Mouse (Mus musculus) CH12.LX (cell line): ENCODE measurements at regions not wholly inside any gene's neighbourhood (a gene's known extent, or its start where the extent isn't known, plus 50 kb on each side); places are given as distances from the start of the nearest gene placed in this dataset.

ENCODE experiments used
- DNase-seq: peaks from one replicate; pipeline ENCODE4 v3.0.0-alpha.2; 2013; ENCODE audit errors: extremely low read depth
- H3K27ac ChIP-seq: 2 replicates; pipeline ENCODE4 v1.5.1; 2012; ENCODE audit warnings: low read depth, mild to moderate bottlenecking, control low read depth, moderate library complexity; ENCODE audit not compliant: insufficient read depth
- H3K27me3 ChIP-seq: replicated peaks from 2 replicates; pipeline ENCODE3; 2012; ENCODE audit warnings: inconsistent platforms
- H3K36me3 ChIP-seq, 2 experiments: replicated peaks in 1 of 2; 2 replicates each; pipeline versions ENCODE3 to v1.6.1; 2012; ENCODE audit warnings: inconsistent platforms in 1 of 2, low read length in 1 of 2, mild to moderate bottlenecking in 1 of 2, mixed read lengths in 1 of 2, moderate library complexity in 1 of 2; ENCODE audit not compliant: control insufficient read depth in 1 of 2, insufficient read depth in 1 of 2
- H3K4me1 ChIP-seq, 2 experiments: 2 replicates each; pipeline ENCODE4 v1.6.1; 2012; ENCODE audit warnings: inconsistent platforms in 1 of 2, moderate library complexity in 1 of 2; ENCODE audit not compliant: insufficient read depth in 2 of 2, control insufficient read depth in 1 of 2
- H3K4me2 ChIP-seq: 2 replicates; pipeline ENCODE4 v1.6.1; 2012; ENCODE audit warnings: low read depth, mild to moderate bottlenecking, control low read depth; ENCODE audit not compliant: poor library complexity, insufficient read depth, severe bottlenecking
- H3K4me3 ChIP-seq, 3 experiments: fragments of 150-350 bp in 1 of 3; sonication (generic) in 1 of 3; replicated peaks in 1 of 3; 2 replicates each; pipeline versions ENCODE3 to v1.5.1; 2011 to 2012; ENCODE audit warnings: low read depth in 2 of 3, low read length in 2 of 3, mild to moderate bottlenecking in 2 of 3, moderate library complexity in 2 of 3, control low read depth in 1 of 3, improper control_type of control experiment in 1 of 3, inconsistent platforms in 1 of 3, mixed read lengths in 1 of 3; ENCODE audit not compliant: poor library complexity in 1 of 3
- H3K79me2 ChIP-seq: replicated peaks from 2 replicates; pipeline ENCODE4 v1.6.1; 2012; ENCODE audit warnings: mild to moderate bottlenecking, moderate library complexity; ENCODE audit not compliant: control insufficient read depth, poor library complexity, insufficient read depth, severe bottlenecking; ENCODE audit errors: extremely low read depth
- H3K9ac ChIP-seq: 2 replicates; pipeline ENCODE4 v1.6.1; 2012; ENCODE audit warnings: low read depth, mild to moderate bottlenecking, control low read depth, moderate library complexity; ENCODE audit not compliant: insufficient read depth
- H3K9me3 ChIP-seq: replicated peaks from 2 replicates; pipeline ENCODE3; 2012; ENCODE audit warnings: low read length, inconsistent platforms, mixed read lengths
- CHD2 ChIP-seq: IDR thresholded peaks from 2 replicates; pipeline ENCODE4 v1.6.1; 2011; ENCODE audit warnings: low read length, improper control_type of control experiment
- E2F4 ChIP-seq: IDR thresholded peaks from 2 replicates; pipeline ENCODE4 v1.6.1; 2011; ENCODE audit warnings: low read depth, low read length, improper control_type of control experiment; ENCODE audit not compliant: insufficient replicate concordance
- EP300 ChIP-seq: IDR thresholded peaks from 2 replicates; pipeline ENCODE4 v1.6.1; 2011; ENCODE audit warnings: low read length, improper control_type of control experiment
- ETS1 ChIP-seq: conservative IDR thresholded peaks from 2 replicates; pipeline ENCODE4 v1.6.1; 2012; ENCODE audit warnings: low read depth, mild to moderate bottlenecking, inconsistent platforms, low read length, improper control_type of control experiment, moderate library complexity
- GABPA ChIP-seq: IDR thresholded peaks from 2 replicates; pipeline ENCODE4 v1.6.1; 2012; ENCODE audit warnings: low read depth, low read length, improper control_type of control experiment, inconsistent platforms; ENCODE audit not compliant: insufficient replicate concordance
- HCFC1 ChIP-seq: IDR thresholded peaks from 2 replicates; pipeline ENCODE4 v1.6.1; 2012; ENCODE audit warnings: low read depth, mild to moderate bottlenecking, inconsistent platforms, low read length, improper control_type of control experiment
- JUN ChIP-seq: IDR thresholded peaks from 2 replicates; pipeline ENCODE4 v1.6.1; 2011; ENCODE audit warnings: low read depth, mild to moderate bottlenecking, low read length, improper control_type of control experiment, moderate library complexity; ENCODE audit not compliant: insufficient read depth
- JUND ChIP-seq: conservative IDR thresholded peaks from 2 replicates; pipeline ENCODE4 v1.6.1; 2011; ENCODE audit warnings: low read depth, low read length, improper control_type of control experiment
- KAT2A ChIP-seq: IDR thresholded peaks from 2 replicates; pipeline ENCODE4 v1.6.1; 2012; ENCODE audit warnings: low read length, improper control_type of control experiment, inconsistent platforms; ENCODE audit not compliant: insufficient replicate concordance
- MEF2A ChIP-seq: IDR thresholded peaks from 2 replicates; pipeline ENCODE4 v1.6.1; 2014; ENCODE audit warnings: low read depth, mild to moderate bottlenecking, inconsistent platforms, low read length, improper control_type of control experiment, borderline replicate concordance
- MYC ChIP-seq: IDR thresholded peaks from 2 replicates; pipeline ENCODE4 v1.6.1; 2011; ENCODE audit warnings: low read depth, mild to moderate bottlenecking, improper control_type of control experiment, low read length
- NELFE ChIP-seq: IDR thresholded peaks from 2 replicates; pipeline ENCODE4 v1.6.1; 2011; ENCODE audit warnings: low read depth, low read length, improper control_type of control experiment
- NRF1 ChIP-seq: IDR thresholded peaks from 2 replicates; pipeline ENCODE4 v1.6.1; 2014; ENCODE audit warnings: low read depth, mild to moderate bottlenecking, inconsistent platforms, low read length, improper control_type of control experiment, moderate library complexity
- RAD21 ChIP-seq: IDR thresholded peaks from 2 replicates; pipeline ENCODE4 v1.6.1; 2011; ENCODE audit warnings: low read depth, mild to moderate bottlenecking, low read length, improper control_type of control experiment, moderate library complexity
- TBP ChIP-seq: conservative IDR thresholded peaks from 2 replicates; pipeline ENCODE4 v1.6.1; 2011; ENCODE audit warnings: low read depth, low read length, improper control_type of control experiment
- USF1 ChIP-seq: IDR thresholded peaks from 2 replicates; pipeline ENCODE4 v1.6.1; 2014; ENCODE audit warnings: low read depth, mild to moderate bottlenecking, inconsistent platforms, low read length, improper control_type of control experiment
- ZC3H11A ChIP-seq: IDR thresholded peaks from 2 replicates; pipeline ENCODE4 v1.6.1; 2012; ENCODE audit warnings: low read depth, mild to moderate bottlenecking, inconsistent platforms, low read length, improper control_type of control experiment
- ZKSCAN1 ChIP-seq: IDR thresholded peaks from 2 replicates; pipeline ENCODE4 v1.6.1; 2012; ENCODE audit warnings: low read depth, inconsistent platforms, low read length, improper control_type of control experiment, borderline replicate concordance
- ZMIZ1 ChIP-seq: IDR thresholded peaks from 2 replicates; pipeline ENCODE4 v1.6.1; 2012; ENCODE audit warnings: low read depth, mild to moderate bottlenecking, inconsistent platforms, low read length, improper control_type of control experiment
- dilution Hi-C: fragments of 300-500 bp; cut with MboI; formaldehyde crosslinking; loops from 2 replicates; pipeline ENCODE4 v1.14.3; 2020; ENCODE audit warnings: low sequenced_read_pairs; ENCODE audit not compliant: extremely low pct_unique_long_range_greater_than_20kb, extremely low pct_ligation_motif_present
- in situ Hi-C: fragments of 300-500 bp; cut with MboI; formaldehyde crosslinking; loops from 3 replicates; pipeline ENCODE4 v1.14.3; 2019; ENCODE audit warnings: low sequenced_read_pairs, low pct_ligation_motif_present, low pct_unique_long_range_greater_than_20kb, mixed read lengths

- H3K4me2 ChIP-seq: no peak overlapping the region
- DNase-seq: no peak
- no peaks in the 10 kb centered on the region for H3K36me3 ChIP-seq
- H3K4me1 ChIP-seq: no peaks in the 10 kb centered on the region
- H3K27me3 ChIP-seq: no peaks in the 10 kb centered on the region
- TF ChIP-seq GABPA (no peak), MEF2A (no peak), EP300 (no peak), ETS1 (no peak)
- TF ChIP-seq, all 38 proteins: peak for 0
- in situ Hi-C loops (no loop called here), dilution Hi-C loops (no loop called here)
- H3K9ac ChIP-seq: no peak overlapping the region
- H3K4me3 ChIP-seq: no peak overlapping the region
- H3K79me2 ChIP-seq: no peaks in the 10 kb centered on the region
- no peaks in the 10 kb centered on the region for H3K9me3 ChIP-seq
- H3K27ac ChIP-seq: no peak overlapping the region
Observed at GRCm38 (mm10) chr12:71519520-71519919, 209.8 kb downstream of the Dact1 start.

- Histone ChIP-seq H3K9me3 (no peaks in the 10 kb centered on the region), H3K9ac (no peak overlapping the region), H3K4me2 (no peak overlapping the region), H3K79me2 (no peaks in the 10 kb centered on the region), H3K27ac (no peak overlapping the region), H3K27me3 (no peaks in the 10 kb centered on the region), H3K4me3 (no peak overlapping the region), H3K4me1 (no peaks in the 10 kb centered on the region), H3K36me3 (no peaks in the 10 kb centered on the region)
- DNase-seq: no peak
- in situ Hi-C loops (no loop called here), dilution Hi-C loops (no loop called here)
- TF ChIP-seq JUND: no peak
- TF ChIP-seq ZMIZ1: no peak
- TF ChIP-seq USF1: no peak
- no peak for TF ChIP-seq NELFE
- no peak for TF ChIP-seq MEF2A
- TF ChIP-seq E2F4: no peak
- TF ChIP-seq KAT2A: no peak
- TF ChIP-seq HCFC1: no peak
- TF ChIP-seq CHD2: no peak
- no peak for TF ChIP-seq JUN
- TF ChIP-seq NRF1: no peak
- TF ChIP-seq MYC: no peak
- no peak for TF ChIP-seq RAD21
- no peak for TF ChIP-seq ZKSCAN1
- no peak for TF ChIP-seq ZC3H11A
- no peak for TF ChIP-seq TBP
Observed at GRCm38 (mm10) chr12:71521936-71522335, 212.3 kb downstream of the Dact1 start.
